Mouse (Mus musculus) stomach, embryonic 16.5 days (tissue): ENCODE data around the gene Nkx2-3. TPM values are rescaled to one million over a fixed set of nuclear protein-coding genes. Genes with fewer than 3 reads are reported as not detected.

Experiments used
- ATAC-seq: fragments of 200-750 bp; cut with Nextera tagmentation; 2 replicates; pipeline ENCODE4 v1.8.0; 2017; ENCODE audit warnings: moderate number of reproducible peaks, moderate TSS enrichment; ENCODE audit not compliant: insufficient read depth, low FRiP score
- H3K27ac ChIP-seq: fragments of 300-500 bp; sonication (generic); 2 replicates; pipeline ENCODE4 v1.5.1; 2014; ENCODE audit warnings: low read length
- H3K27me3 ChIP-seq: fragments of 300-500 bp; sonication (generic); 2 replicates; pipeline ENCODE4 v1.6.1; 2014; ENCODE audit warnings: low read length, control low read depth, mixed read lengths; ENCODE audit not compliant: control insufficient read depth, insufficient read depth
- H3K36me3 ChIP-seq: fragments of 300-500 bp; sonication (generic); 2 replicates; pipeline ENCODE4 v1.6.1; 2014; ENCODE audit warnings: low read length; ENCODE audit not compliant: control insufficient read depth, insufficient read depth
- H3K4me1 ChIP-seq: fragments of 300-500 bp; sonication (generic); 2 replicates; pipeline ENCODE4 v1.6.1; 2014; ENCODE audit warnings: low read length, control low read depth, mixed read lengths; ENCODE audit not compliant: control insufficient read depth, insufficient read depth
- H3K4me2 ChIP-seq: fragments of 300-500 bp; sonication (generic); 2 replicates; pipeline ENCODE4 v1.6.1; 2014; ENCODE audit warnings: low read depth, low read length, mixed read lengths
- H3K4me3 ChIP-seq: fragments of 300-500 bp; sonication (generic); replicated peaks from 2 replicates; pipeline ENCODE4 v1.5.1; 2014; ENCODE audit warnings: mild to moderate bottlenecking, low read length
- H3K9ac ChIP-seq: fragments of 300-500 bp; sonication (generic); 2 replicates; pipeline ENCODE4 v1.6.1; 2014; ENCODE audit warnings: low read length
- H3K9me3 ChIP-seq: fragments of 300-500 bp; sonication (generic); replicated peaks from 2 replicates; pipeline ENCODE4 v1.6.1; 2016; ENCODE audit warnings: low read length, control low read depth; ENCODE audit not compliant: control insufficient read depth
- WGBS: fragments of 180-500 bp; shearing (Covaris S2); extraction: QIAGEN DNeasy Blood & Tissue Kit; methylation state at CpG from one replicate; pipeline ENCODE4 v1.1.7; 2014; 5-methylcytosine and 5-hydroxymethylcytosine counted together
- polyA plus RNA-seq: library from polyadenylated mRNA; unstranded; fragments of >200 nt; fragmentation: Nextera tagmentation; extraction: Ambion mirVana; gene quantifications from 2 replicates; pipeline ENCODE4 v1.2.1, GENCODE M21; 2015

Nkx2-3 gene
- polyA plus RNA-seq, 1 experiment from 2014 or later = 11.1 TPM

GRCm38 (mm10) chr19:43601996-43602590 is 10.0 kb upstream of the Nkx2-3 start:
- Histone ChIP-seq H3K9ac (no peak overlapping the region), H3K36me3 (no peaks in the 10 kb centered on the region), H3K27ac (no peak overlapping the region), H3K4me2 (no peak overlapping the region), H3K4me3 (no peak overlapping the region), H3K4me1 (no peaks in the 10 kb centered on the region), H3K9me3 (no peaks in the 10 kb centered on the region), H3K27me3 (peaks cover 92% of the 10 kb centered on the region)
- ATAC-seq = no peak
- 12% methylated on average over 12 of the region's 12 CpGs for WGBS

GRCm38 (mm10) chr19:43603521-43603920 is 8.6 kb upstream of the Nkx2-3 start:
- H3K9me3 ChIP-seq = no peaks in the 10 kb centered on the region
- H3K27ac ChIP-seq = no peak overlapping the region
- no peak overlapping the region for H3K4me3 ChIP-seq
- H3K36me3 ChIP-seq = no peaks in the 10 kb centered on the region
- H3K4me2 ChIP-seq = no peak overlapping the region
- ATAC-seq = no peak
- no peaks in the 10 kb centered on the region for H3K4me1 ChIP-seq
- peaks cover 88% of the 10 kb centered on the region for H3K27me3 ChIP-seq
- H3K9ac ChIP-seq = no peak overlapping the region
- WGBS = 10% methylated on average over 5 of the region's 5 CpGs

- Histone ChIP-seq H3K9me3 (no peaks in the 10 kb centered on the region), H3K4me2 (no peak overlapping the region), H3K9ac (no peak overlapping the region), H3K4me3 (no peak overlapping the region), H3K36me3 (no peaks in the 10 kb centered on the region), H3K27ac (no peak overlapping the region), H3K27me3 (peaks cover 85% of the 10 kb centered on the region), H3K4me1 (no peaks in the 10 kb centered on the region)
- WGBS = 12% methylated on average over 7 of the region's 7 CpGs
- ATAC-seq = no peak
These were observed 7.5 kb upstream of the Nkx2-3 start for GRCm38 (mm10) chr19:43604492-43605120.

GRCm38 (mm10) chr19:43605666-43606551 is 6.2 kb upstream of the Nkx2-3 start:
- Histone ChIP-seq H3K4me1 (no peaks in the 10 kb centered on the region), H3K4me3 (peak overlapping the region; percentile 31; the same call in 1 of the 2 replicates), H3K9me3 (no peaks in the 10 kb centered on the region), H3K27me3 (peaks cover 85% of the 10 kb centered on the region), H3K4me2 (no peak overlapping the region), H3K27ac (no peak overlapping the region), H3K36me3 (no peaks in the 10 kb centered on the region), H3K9ac (no peak overlapping the region)
- peak; percentile 43; the same call in 1 of the 2 replicates for ATAC-seq
- 4% methylated on average over 17 of the region's 17 CpGs for WGBS

- Histone ChIP-seq H3K36me3 (no peaks in the 10 kb centered on the region), H3K4me1 (no peaks in the 10 kb centered on the region), H3K4me3 (peak overlapping the region; percentile 31), H3K27me3 (peaks cover 85% of the 10 kb centered on the region), H3K9ac (peak overlapping the region; percentile 57), H3K27ac (peak overlapping the region; percentile 53), H3K4me2 (peak overlapping the region; percentile 27; the same call in 1 of the 2 replicates), H3K9me3 (no peaks in the 10 kb centered on the region)
- 0 out of 2 replicates have a peak, but pooled peaks have one; percentile 19 for ATAC-seq
- 1% methylated on average over 40 of the region's 40 CpGs for WGBS
These were observed 5.3 kb upstream of the Nkx2-3 start for GRCm38 (mm10) chr19:43606552-43607530.

GRCm38 (mm10) chr19:43607842-43608680 is 4.1 kb upstream of the Nkx2-3 start:
- Histone ChIP-seq H3K4me1 (no peaks in the 10 kb centered on the region), H3K9ac (no peak overlapping the region), H3K9me3 (no peaks in the 10 kb centered on the region), H3K27ac (no peak overlapping the region), H3K4me2 (peak overlapping the region; percentile 27; the same call in 1 of the 2 replicates), H3K36me3 (no peaks in the 10 kb centered on the region), H3K27me3 (peaks cover 83% of the 10 kb centered on the region), H3K4me3 (peak overlapping the region; percentile 31)
- ATAC-seq = no peak
- WGBS = under 1% methylated on average over 11 of the region's 11 CpGs

GRCm38 (mm10) chr19:43608711-43609457 is 3.2 kb upstream of the Nkx2-3 start:
- Histone ChIP-seq H3K4me3 (peak overlapping the region; percentile 21; the same call in 1 of the 2 replicates), H3K9me3 (no peaks in the 10 kb centered on the region), H3K27me3 (peaks cover 82% of the 10 kb centered on the region), H3K4me1 (no peaks in the 10 kb centered on the region), H3K9ac (no peak overlapping the region), H3K27ac (no peak overlapping the region), H3K36me3 (no peaks in the 10 kb centered on the region), H3K4me2 (no peak overlapping the region)
- WGBS = 16% methylated on average over 8 of the region's 8 CpGs
- no peak for ATAC-seq
